Mouse (Mus musculus) urinary bladder, postnatal 0 days (tissue): ENCODE measurements around the gene Cpe. TPM values are rescaled to one million over a fixed set of nuclear protein-coding genes. Genes with fewer than 3 reads are reported as not detected.

ENCODE experiments used
- polyA plus RNA-seq: library from polyadenylated mRNA; unstranded; fragments of >200 nt; fragmentation: Nextera tagmentation; extraction: Ambion mirVana; gene quantifications from 2 replicates; pipeline ENCODE4 v1.2.1, GENCODE M21; 2015

The Cpe gene
- polyA plus RNA-seq: 106 and 139 TPM in 2 replicates

DNA sequence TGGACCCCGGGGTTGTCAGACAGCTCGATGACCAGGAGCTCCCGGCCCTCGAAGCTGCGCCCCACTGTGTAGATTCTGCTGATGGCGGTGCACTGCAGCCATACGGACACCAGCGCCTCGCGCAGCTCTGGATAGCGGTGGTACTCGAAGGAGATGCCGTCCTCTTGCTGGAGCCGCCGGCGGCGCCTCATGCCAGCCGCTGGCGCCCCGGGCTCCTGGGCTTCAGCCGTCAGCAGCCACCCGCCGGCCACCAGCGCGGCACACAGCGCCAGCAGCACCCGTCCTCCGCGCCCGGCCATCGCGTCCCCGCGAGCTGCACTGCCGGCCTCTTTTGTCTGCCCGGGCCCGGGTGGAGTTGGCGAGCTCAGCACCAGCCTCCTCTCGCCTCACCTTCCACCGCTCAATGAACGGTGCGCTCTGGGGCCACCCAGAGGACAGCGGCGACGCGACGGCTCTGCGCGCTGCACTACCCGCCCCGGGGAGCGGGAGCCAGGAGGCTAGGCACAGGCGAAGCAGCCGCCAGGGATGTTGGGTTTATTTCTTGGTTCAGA is at the start of gene Cpe:
Gene Cpe, minus strand, starts transcription at position 404 of the 551 bp plus-strand sequence.

DNA sequence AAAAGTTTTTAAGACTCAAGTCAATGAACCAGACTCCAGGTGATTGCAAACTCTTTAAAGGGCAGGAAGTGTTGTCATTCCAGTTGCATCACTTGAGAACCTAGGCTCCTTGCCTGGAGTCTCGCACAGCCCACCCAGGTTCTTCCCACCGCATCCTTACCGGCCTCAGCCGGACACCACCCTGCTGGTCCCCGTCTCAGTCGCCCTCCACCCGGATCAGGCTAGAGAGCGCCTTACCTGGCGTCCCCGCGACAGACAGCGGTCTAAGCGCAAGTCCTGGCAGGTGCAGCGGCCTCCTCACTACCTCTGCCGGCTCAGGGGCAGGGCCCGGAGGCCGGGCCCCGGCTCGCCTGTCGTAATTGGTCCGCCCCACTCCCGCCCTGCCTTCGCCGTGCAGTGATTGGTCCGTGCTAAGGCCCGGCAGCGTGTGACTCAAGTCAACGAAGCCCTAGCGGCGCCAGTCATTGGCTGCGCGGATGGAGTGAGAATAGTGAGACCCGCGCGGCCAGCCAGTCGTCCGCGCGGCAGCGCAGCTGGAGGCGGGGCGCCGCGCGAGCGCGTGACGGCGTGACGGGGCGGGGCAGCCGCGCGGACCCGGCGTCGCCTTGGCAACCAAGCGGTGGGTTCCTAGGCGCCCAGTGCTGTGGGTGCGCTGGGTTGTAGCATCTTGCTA is 40.6 kb upstream of the Cpe start, which contains the start of gene Msmo1:
Gene Msmo1, minus strand, starts transcription at position 522 of the 673 bp plus-strand sequence.

Other genes starting within 250 kb of the Cpe start
- gene Msmo1, start 40.7 kb upstream of the Cpe start, polyA plus RNA-seq: 167 and 335 TPM in 2 replicates
- gene Klhl2, start 157.0 kb upstream of the Cpe start, polyA plus RNA-seq: 8.6 and 9.8 TPM in 2 replicates